Mouse (Mus musculus) intestine, postnatal 0 days (tissue): ENCODE data around the gene Abcb1a. TPM values are rescaled to one million over a fixed set of nuclear protein-coding genes. Genes with fewer than 3 reads are reported as not detected.
"Not testable (repeated sequence)": the region's sequence is repeated elsewhere in the genome, so short reads cannot be mapped to it uniquely, and the experiment has no call there.

Experiments used
- ATAC-seq: fragments of 200-750 bp; cut with Nextera tagmentation; 2 replicates; pipeline ENCODE4 v1.8.0; 2017; ENCODE audit warnings: mild to moderate bottlenecking, moderate TSS enrichment, moderate library complexity
- H3K27ac ChIP-seq: fragments of 300-500 bp; sonication (generic); 2 replicates; pipeline ENCODE4 v1.5.1; 2014; ENCODE audit warnings: mild to moderate bottlenecking, low read depth, low read length, moderate library complexity
- H3K27me3 ChIP-seq: fragments of 300-500 bp; sonication (generic); replicated peaks from 2 replicates; pipeline ENCODE4 v1.6.1; 2014; ENCODE audit warnings: low read length, mixed read lengths; ENCODE audit not compliant: control insufficient read depth, insufficient read depth
- H3K36me3 ChIP-seq: fragments of 300-500 bp; sonication (generic); 2 replicates; pipeline ENCODE4 v1.6.1; 2014; ENCODE audit warnings: mild to moderate bottlenecking, moderate library complexity; ENCODE audit not compliant: control insufficient read depth, insufficient read depth
- H3K4me1 ChIP-seq: fragments of 300-500 bp; sonication (generic); replicated peaks from 2 replicates; pipeline ENCODE4 v1.6.1; 2014; ENCODE audit warnings: antibody characterized with exemption, low read length, mixed read lengths; ENCODE audit not compliant: control insufficient read depth, insufficient read depth
- H3K4me2 ChIP-seq: fragments of 300-500 bp; sonication (generic); replicated peaks from 2 replicates; pipeline ENCODE4 v1.6.1; 2014; ENCODE audit warnings: low read depth, mild to moderate bottlenecking, moderate library complexity
- H3K4me3 ChIP-seq: fragments of 300-500 bp; sonication (generic); 2 replicates; pipeline ENCODE4 v1.5.1; 2014; ENCODE audit warnings: low read depth, low read length
- H3K9ac ChIP-seq: fragments of 300-500 bp; sonication (generic); 2 replicates; pipeline ENCODE4 v1.6.1; 2014; ENCODE audit warnings: mild to moderate bottlenecking, low read depth, low read length
- H3K9me3 ChIP-seq: fragments of 300-500 bp; sonication (generic); 2 replicates; pipeline ENCODE4 v1.6.1; 2016; ENCODE audit warnings: mixed run types; ENCODE audit not compliant: control insufficient read depth
- CTCF ChIP-seq: sonication (generic); IDR thresholded peaks from 2 replicates; pipeline ENCODE4 v1.5.1; 2016; ENCODE audit warnings: low read depth, mild to moderate bottlenecking, control low read depth, antibody characterized with exemption, moderate library complexity
- WGBS: fragments of 180-500 bp; shearing (Covaris S2); extraction: QIAGEN DNeasy Blood & Tissue Kit; methylation state at CpG from one replicate; pipeline ENCODE4 v1.1.7; 2014; 5-methylcytosine and 5-hydroxymethylcytosine counted together
- polyA plus RNA-seq: library from polyadenylated mRNA; unstranded; fragments of >200 nt; fragmentation: Nextera tagmentation; extraction: Ambion mirVana; gene quantifications from 2 replicates; pipeline ENCODE4 v1.2.1, GENCODE M21; 2015

Abcb1a gene
- polyA plus RNA-seq, 1 experiment from 2014 or later: 23.2 TPM

- Histone ChIP-seq H3K4me1 (no peaks in the 10 kb centered on the region), H3K9ac (no peak overlapping the region), H3K27ac (no peak overlapping the region), H3K27me3 (no peaks in the 10 kb centered on the region), H3K4me3 (no peak overlapping the region), H3K4me2 (no peak overlapping the region), H3K9me3 (no peaks in the 10 kb centered on the region), H3K36me3 (peaks cover 3% of the 10 kb centered on the region)
- no peak for TF ChIP-seq CTCF
- WGBS: 94% methylated on average over 1 of the region's 1 CpGs
- no peak for ATAC-seq
These were observed 59.7 kb downstream of the Abcb1a start for GRCm38 (mm10) chr5:8719556-8719955.

- 19% methylated on average over 1 of the region's 1 CpGs for WGBS
- Histone ChIP-seq H3K36me3 (peaks cover 7% of the 10 kb centered on the region; the same call in 1 of the 2 replicates), H3K27ac (no peak overlapping the region), H3K4me1 (no peaks in the 10 kb centered on the region), H3K27me3 (no peaks in the 10 kb centered on the region), H3K9ac (no peak overlapping the region), H3K9me3 (no peaks in the 10 kb centered on the region), H3K4me3 (no peak overlapping the region), H3K4me2 (no peak overlapping the region)
- no peak for ATAC-seq
- TF ChIP-seq CTCF: no peak
These were observed 62.3 kb downstream of the Abcb1a start for GRCm38 (mm10) chr5:8722224-8722623.

GRCm38 (mm10) chr5:8722867-8723266, 63.0 kb downstream of the Abcb1a start:
- no peak overlapping the region for H3K9ac ChIP-seq
- no peaks in the 10 kb centered on the region for H3K4me1 ChIP-seq
- H3K9me3 ChIP-seq: no peaks in the 10 kb centered on the region
- no peak overlapping the region for H3K4me2 ChIP-seq
- no peak for TF ChIP-seq CTCF
- ATAC-seq: no peak
- H3K4me3 ChIP-seq: no peak overlapping the region
- H3K27me3 ChIP-seq: no peaks in the 10 kb centered on the region
- 73% methylated on average over 5 of the region's 5 CpGs for WGBS
- H3K36me3 ChIP-seq: peaks cover 7% of the 10 kb centered on the region; the same call in 1 of the 2 replicates
- no peak overlapping the region for H3K27ac ChIP-seq

GRCm38 (mm10) chr5:8727760-8728159, 67.9 kb downstream of the Abcb1a start:
- WGBS: 50% methylated on average over 4 of the region's 4 CpGs
- no peak for ATAC-seq
- 0 out of 2 replicates have a peak, but pooled peaks cover 3% of the 10 kb centered on the region for H3K36me3 ChIP-seq
- no peak overlapping the region for H3K4me2 ChIP-seq
- H3K27ac ChIP-seq: no peak overlapping the region
- no peaks in the 10 kb centered on the region for H3K27me3 ChIP-seq
- H3K9me3 ChIP-seq: no peaks in the 10 kb centered on the region
- H3K4me3 ChIP-seq: no peak overlapping the region
- TF ChIP-seq CTCF: no peak
- no peaks in the 10 kb centered on the region for H3K4me1 ChIP-seq
- no peak overlapping the region for H3K9ac ChIP-seq

- H3K9ac ChIP-seq: no peak overlapping the region
- no peaks in the 10 kb centered on the region for H3K4me1 ChIP-seq
- H3K9me3 ChIP-seq: no peaks in the 10 kb centered on the region
- no peak for ATAC-seq
- no peak overlapping the region for H3K4me3 ChIP-seq
- H3K27ac ChIP-seq: no peak overlapping the region
- H3K27me3 ChIP-seq: no peaks in the 10 kb centered on the region
- H3K36me3 ChIP-seq: 0 out of 2 replicates have a peak, but pooled peaks cover 9% of the 10 kb centered on the region
- H3K4me2 ChIP-seq: no peak overlapping the region
- TF ChIP-seq CTCF: no peak
These were observed 72.8 kb downstream of the Abcb1a start for GRCm38 (mm10) chr5:8732639-8733038.

- H3K27me3 ChIP-seq, H3K4me3 ChIP-seq, ATAC-seq: not testable (repeated sequence)
These were observed 73.4 kb downstream of the Abcb1a start for GRCm38 (mm10) chr5:8733307-8733706.

GRCm38 (mm10) chr5:8736389-8736788, 76.5 kb downstream of the Abcb1a start:
- no peak overlapping the region for H3K4me3 ChIP-seq
- H3K4me1 ChIP-seq: no peaks in the 10 kb centered on the region
- H3K36me3 ChIP-seq: peaks cover 22% of the 10 kb centered on the region; the same call in 1 of the 2 replicates
- no peak for TF ChIP-seq CTCF
- no peak overlapping the region for H3K27ac ChIP-seq
- H3K4me2 ChIP-seq: no peak overlapping the region
- H3K9ac ChIP-seq: no peak overlapping the region
- no peaks in the 10 kb centered on the region for H3K9me3 ChIP-seq
- H3K27me3 ChIP-seq: no peaks in the 10 kb centered on the region
- ATAC-seq: no peak
- WGBS: 75% methylated on average over 4 of the region's 4 CpGs

More at GRCm38 (mm10) chr5:8733307-8733706, 73.4 kb downstream of the Abcb1a start:
- H3K4me1 ChIP-seq, H3K27ac ChIP-seq, H3K36me3 ChIP-seq, H3K9me3 ChIP-seq, H3K9ac ChIP-seq, H3K4me2 ChIP-seq: not testable (repeated sequence)
- 91% methylated on average over 7 of the region's 10 CpGs for WGBS
